Mouse (Mus musculus) spleen, adult 2 months (tissue): ENCODE data around the gene Gpd1l.

ENCODE experiments used
- CTCF ChIP-seq: fragments of 200-500 bp; IDR thresholded peaks from 2 replicates; pipeline ENCODE4 v1.5.1; 2011; ENCODE audit warnings: mild to moderate bottlenecking, inconsistent platforms; ENCODE audit not compliant: insufficient read depth, insufficient read length, insufficient replicate concordance; ENCODE audit errors: extremely low read depth
- POLR2A ChIP-seq: fragments of 200-500 bp; IDR thresholded peaks from 2 replicates; pipeline ENCODE4 v1.6.1; 2011; ENCODE audit warnings: low read depth, low read length, inconsistent platforms

DNA sequence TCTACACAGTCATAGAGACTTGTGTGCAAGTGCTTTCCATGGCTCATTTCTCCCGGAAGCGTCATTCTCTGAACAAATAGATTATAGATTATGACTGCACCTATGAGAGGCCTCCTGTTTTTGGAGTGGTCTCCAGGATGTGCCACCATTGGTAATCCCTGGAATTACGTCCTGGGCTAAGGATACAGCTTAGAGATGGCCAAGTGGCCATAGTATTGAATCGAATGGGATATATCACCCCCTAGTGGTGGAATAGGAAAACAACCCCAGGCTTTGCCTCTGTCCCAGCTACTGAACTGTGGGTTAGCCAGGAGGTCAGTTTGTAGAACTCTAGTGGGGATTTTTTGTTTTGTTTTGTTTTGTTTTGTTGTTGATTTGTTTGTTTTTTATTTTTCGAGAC, 23.2 kb upstream of the Gpd1l start:
- TF ChIP-seq CTCF (peak; percentile 18; the same call in 1 of the 2 replicates), POLR2A (no peak)
